Mouse (Mus musculus) intestine, postnatal 0 days (tissue): Measurements from ENCODE around the gene Slc12a9. TPM values are rescaled to one million over a fixed set of nuclear protein-coding genes. Genes with fewer than 3 reads are reported as not detected.

Experiments
- ATAC-seq: fragments of 200-750 bp; cut with Nextera tagmentation; 2 replicates; pipeline ENCODE4 v1.8.0; 2017; ENCODE audit warnings: mild to moderate bottlenecking, moderate TSS enrichment, moderate library complexity
- H3K27ac ChIP-seq: fragments of 300-500 bp; sonication (generic); 2 replicates; pipeline ENCODE4 v1.5.1; 2014; ENCODE audit warnings: mild to moderate bottlenecking, low read depth, low read length, moderate library complexity
- H3K27me3 ChIP-seq: fragments of 300-500 bp; sonication (generic); replicated peaks from 2 replicates; pipeline ENCODE4 v1.6.1; 2014; ENCODE audit warnings: low read length, mixed read lengths; ENCODE audit not compliant: control insufficient read depth, insufficient read depth
- H3K36me3 ChIP-seq: fragments of 300-500 bp; sonication (generic); 2 replicates; pipeline ENCODE4 v1.6.1; 2014; ENCODE audit warnings: mild to moderate bottlenecking, moderate library complexity; ENCODE audit not compliant: control insufficient read depth, insufficient read depth
- H3K4me1 ChIP-seq: fragments of 300-500 bp; sonication (generic); replicated peaks from 2 replicates; pipeline ENCODE4 v1.6.1; 2014; ENCODE audit warnings: antibody characterized with exemption, low read length, mixed read lengths; ENCODE audit not compliant: control insufficient read depth, insufficient read depth
- H3K4me2 ChIP-seq: fragments of 300-500 bp; sonication (generic); replicated peaks from 2 replicates; pipeline ENCODE4 v1.6.1; 2014; ENCODE audit warnings: low read depth, mild to moderate bottlenecking, moderate library complexity
- H3K4me3 ChIP-seq: fragments of 300-500 bp; sonication (generic); 2 replicates; pipeline ENCODE4 v1.5.1; 2014; ENCODE audit warnings: low read depth, low read length
- H3K9ac ChIP-seq: fragments of 300-500 bp; sonication (generic); 2 replicates; pipeline ENCODE4 v1.6.1; 2014; ENCODE audit warnings: mild to moderate bottlenecking, low read depth, low read length
- H3K9me3 ChIP-seq: fragments of 300-500 bp; sonication (generic); 2 replicates; pipeline ENCODE4 v1.6.1; 2016; ENCODE audit warnings: mixed run types; ENCODE audit not compliant: control insufficient read depth
- CTCF ChIP-seq: sonication (generic); IDR thresholded peaks from 2 replicates; pipeline ENCODE4 v1.5.1; 2016; ENCODE audit warnings: low read depth, mild to moderate bottlenecking, control low read depth, antibody characterized with exemption, moderate library complexity
- WGBS: fragments of 180-500 bp; shearing (Covaris S2); extraction: QIAGEN DNeasy Blood & Tissue Kit; methylation state at CpG from one replicate; pipeline ENCODE4 v1.1.7; 2014; 5-methylcytosine and 5-hydroxymethylcytosine counted together
- polyA plus RNA-seq: library from polyadenylated mRNA; unstranded; fragments of >200 nt; fragmentation: Nextera tagmentation; extraction: Ambion mirVana; gene quantifications from 2 replicates; pipeline ENCODE4 v1.2.1, GENCODE M21; 2015

Gene Slc12a9
- polyA plus RNA-seq, 1 experiment from 2014 or later: 11.8 TPM

GRCm38 (mm10) chr5:137303609-137304008, 29.8 kb downstream of the Slc12a9 start:
- no peaks in the 10 kb centered on the region for H3K27me3 ChIP-seq
- H3K9me3 ChIP-seq: no peaks in the 10 kb centered on the region
- 78% methylated on average over 4 of the region's 4 CpGs for WGBS
- H3K36me3 ChIP-seq: peaks cover 58% of the 10 kb centered on the region
- H3K9ac ChIP-seq: no peak overlapping the region
- no peak overlapping the region for H3K27ac ChIP-seq
- H3K4me2 ChIP-seq: no peak overlapping the region
- no peak for ATAC-seq
- no peak overlapping the region for H3K4me3 ChIP-seq
- no peak for TF ChIP-seq CTCF
- H3K4me1 ChIP-seq: peaks cover 3% of the 10 kb centered on the region; the same call in 1 of the 2 replicates

GRCm38 (mm10) chr5:137301253-137301652, 32.1 kb downstream of the Slc12a9 start:
- H3K27ac ChIP-seq: no peak overlapping the region
- no peak overlapping the region for H3K9ac ChIP-seq
- ATAC-seq: no peak
- peaks cover 1% of the 10 kb centered on the region; the same call in 1 of the 2 replicates for H3K4me1 ChIP-seq
- no peak overlapping the region for H3K4me3 ChIP-seq
- no peak overlapping the region for H3K4me2 ChIP-seq
- H3K9me3 ChIP-seq: no peaks in the 10 kb centered on the region
- 71% methylated on average over 21 of the region's 21 CpGs for WGBS
- H3K27me3 ChIP-seq: no peaks in the 10 kb centered on the region
- H3K36me3 ChIP-seq: peaks cover 79% of the 10 kb centered on the region
- no peak for TF ChIP-seq CTCF

GRCm38 (mm10) chr5:137299240-137299639, 34.2 kb downstream of the Slc12a9 start:
- no peak overlapping the region for H3K9ac ChIP-seq
- H3K36me3 ChIP-seq: peaks cover 91% of the 10 kb centered on the region
- H3K4me3 ChIP-seq: no peak overlapping the region
- H3K27me3 ChIP-seq: no peaks in the 10 kb centered on the region
- no peaks in the 10 kb centered on the region for H3K9me3 ChIP-seq
- no peak for ATAC-seq
- no peak overlapping the region for H3K4me2 ChIP-seq
- no peak overlapping the region for H3K27ac ChIP-seq
- no peak for TF ChIP-seq CTCF
- WGBS: 84% methylated on average over 7 of the region's 7 CpGs
- no peaks in the 10 kb centered on the region; the same call in 1 of the 2 replicates for H3K4me1 ChIP-seq

- Histone ChIP-seq H3K4me2 (no peak overlapping the region), H3K27ac (no peak overlapping the region), H3K27me3 (no peaks in the 10 kb centered on the region), H3K4me3 (no peak overlapping the region), H3K9me3 (no peaks in the 10 kb centered on the region), H3K4me1 (peaks cover 2% of the 10 kb centered on the region; the same call in 1 of the 2 replicates), H3K36me3 (peaks cover 71% of the 10 kb centered on the region), H3K9ac (no peak overlapping the region)
- TF ChIP-seq CTCF: no peak
- 88% methylated on average over 14 of the region's 14 CpGs for WGBS
- no peak for ATAC-seq
Measured at GRCm38 (mm10) chr5:137297126-137297525, 36.3 kb downstream of the Slc12a9 start.

- Histone ChIP-seq H3K36me3 (peaks cover 57% of the 10 kb centered on the region), H3K4me2 (peak overlapping the region; percentile 98; the same call in 1 of the 2 replicates), H3K27me3 (no peaks in the 10 kb centered on the region), H3K9me3 (no peaks in the 10 kb centered on the region), H3K27ac (no peak overlapping the region), H3K4me3 (no peak overlapping the region), H3K4me1 (peaks cover 2% of the 10 kb centered on the region; the same call in 1 of the 2 replicates), H3K9ac (no peak overlapping the region)
- 90% methylated on average over 15 of the region's 15 CpGs for WGBS
- TF ChIP-seq CTCF: no peak
- ATAC-seq: no peak
Measured at GRCm38 (mm10) chr5:137295712-137296111, 37.7 kb downstream of the Slc12a9 start.

GRCm38 (mm10) chr5:137295296-137295695, 38.1 kb downstream of the Slc12a9 start:
- TF ChIP-seq CTCF: no peak
- H3K4me3 ChIP-seq: peak overlapping the region; percentile 50; the same call in 1 of the 2 replicates
- peak overlapping the region; percentile 98 for H3K4me2 ChIP-seq
- no peaks in the 10 kb centered on the region for H3K27me3 ChIP-seq
- ATAC-seq: no peak
- 0 out of 2 replicates have a peak overlapping the region, but pooled peaks have one; percentile 93 for H3K27ac ChIP-seq
- peaks cover 2% of the 10 kb centered on the region; the same call in 1 of the 2 replicates for H3K4me1 ChIP-seq
- no peaks in the 10 kb centered on the region for H3K9me3 ChIP-seq
- peak overlapping the region; percentile 70 for H3K9ac ChIP-seq
- H3K36me3 ChIP-seq: peaks cover 53% of the 10 kb centered on the region
- WGBS: 66% methylated on average over 9 of the region's 9 CpGs
